ENCODE assay signal across 8 mouse cellular contexts in genomic region chr6:83866423-83866822, GRCm38 (mm10). TPM values are rescaled to one million over a fixed set of nuclear protein-coding genes. Genes with fewer than 3 reads are reported as not detected.
DNase-seq lines count a peak whose midpoint lies in the region; ATAC-seq and TF ChIP-seq lines count a peak whose summit lies in the region.

No protein-coding gene starts in this region.

- H3K27me3 ChIP-seq in erythroblast, embryonic 14.5 days (ENCODE audit: control insufficient read depth): peaks cover 5% of the 10 kb centered on the region; the same call in 1 of the 2 replicates
- H3K27me3 ChIP-seq in hindbrain, postnatal 0 days (ENCODE audit: insufficient read depth, low read length): no peaks in the 10 kb centered on the region
- H3K27me3 ChIP-seq in midbrain, embryonic 16.5 days (ENCODE audit: control insufficient read depth, insufficient read depth, low read depth, low read length): no peaks in the 10 kb centered on the region

- DNase-seq in layer of hippocampus, adult 2 months (ENCODE audit: low spot score in 2 of 2): no peak
- no peak for DNase-seq in layer of hippocampus, adult 8-10 months (ENCODE audit: low spot score in 2 of 2)
- DNase-seq in hindbrain, postnatal 0 days (ENCODE audit: low spot score): no peak
- no peak for DNase-seq in left cerebral cortex, adult 18-20 months (ENCODE audit: low spot score in 2 of 2)
- no peak for DNase-seq in T-cell, adult 2 months (ENCODE audit: low spot score)
- no peak for DNase-seq in spleen, adult 18-20 months

- H3K9ac ChIP-seq in hindbrain, postnatal 0 days (replicated peaks; ENCODE audit: low read length): no peak overlapping the region
- H3K9ac ChIP-seq in midbrain, embryonic 16.5 days (ENCODE audit: low read depth, low read length): no peak overlapping the region

- TF ChIP-seq CTCF in layer of hippocampus, adult 2 months (conservative IDR thresholded peaks at IDR 0.05): no peak
- TF ChIP-seq CTCF in hindbrain, postnatal 0 days (IDR thresholded peaks at IDR 0.05; ENCODE audit: low read depth): no peak

- no peaks in the 10 kb centered on the region for H3K9me3 ChIP-seq in erythroblast, embryonic 14.5 days (ENCODE audit: control insufficient read depth, low read length)
- H3K9me3 ChIP-seq in hindbrain, postnatal 0 days (ENCODE audit: low read length): no peaks in the 10 kb centered on the region
- H3K9me3 ChIP-seq in midbrain, embryonic 16.5 days (replicated peaks; ENCODE audit: control insufficient read depth, low read length, poor library complexity, severe bottlenecking): no peaks in the 10 kb centered on the region

- WGBS in hindbrain, postnatal 0 days: 39% methylated on average over 4 of the region's 4 CpGs
- WGBS in midbrain, embryonic 16.5 days: 37% methylated on average over 4 of the region's 4 CpGs

- no peak overlapping the region for H3K27ac ChIP-seq in layer of hippocampus, adult 2 months
- H3K27ac ChIP-seq in hindbrain, postnatal 0 days: no peak overlapping the region
- H3K27ac ChIP-seq in midbrain, embryonic 16.5 days (ENCODE audit: low read length): no peak overlapping the region

- peaks cover 21% of the 10 kb centered on the region for H3K4me1 ChIP-seq in erythroblast, embryonic 14.5 days (ENCODE audit: control insufficient read depth)
- H3K4me1 ChIP-seq in hindbrain, postnatal 0 days (ENCODE audit: insufficient read depth, low read length): peaks cover 4% of the 10 kb centered on the region; the same call in 1 of the 2 replicates
- peaks cover 6% of the 10 kb centered on the region; the same call in 1 of the 2 replicates for H3K4me1 ChIP-seq in midbrain, embryonic 16.5 days (ENCODE audit: control insufficient read depth, insufficient read depth, low read length)

- peak overlapping the region; percentile 99 for H3K4me2 ChIP-seq in hindbrain, postnatal 0 days (ENCODE audit: low read depth, low read length)
- H3K4me2 ChIP-seq in midbrain, embryonic 16.5 days (ENCODE audit: low read length): peak overlapping the region; percentile 98

- no peak for ATAC-seq in hindbrain, postnatal 0 days
- ATAC-seq in midbrain, embryonic 16.5 days: no peak; the same call in none of the 2 replicates

- peak overlapping the region; percentile 81 for H3K4me3 ChIP-seq in layer of hippocampus, adult 2 months
- peak overlapping the region; percentile 72 for H3K4me3 ChIP-seq in erythroblast, embryonic 14.5 days (replicated peaks)
- peak overlapping the region; percentile 71 for H3K4me3 ChIP-seq in hindbrain, postnatal 0 days (ENCODE audit: low read length)
- H3K4me3 ChIP-seq in midbrain, embryonic 16.5 days (ENCODE audit: low read depth, low read length): peak overlapping the region; percentile 82; the same call in 1 of the 2 replicates

- no peaks in the 10 kb centered on the region for H3K36me3 ChIP-seq in erythroblast, embryonic 14.5 days (ENCODE audit: control insufficient read depth)
- H3K36me3 ChIP-seq in hindbrain, postnatal 0 days (ENCODE audit: insufficient read depth, low read length): no peaks in the 10 kb centered on the region
- no peaks in the 10 kb centered on the region for H3K36me3 ChIP-seq in midbrain, embryonic 16.5 days (ENCODE audit: control insufficient read depth, insufficient read depth, low read length)

RNA-seq across cellular contexts. Expression of gene Zfp638, which starts 0.5 kb away (rescaled TPM):
- 100 to 1,000 TPM; 127 to 136 TPM for total RNA-seq in layer of hippocampus, adult 2 months (2021)
- total RNA-seq in layer of hippocampus, adult 8-10 months (2022): 100 to 1,000 TPM; 115 to 150 (median 133) TPM
- polyA plus RNA-seq in erythroblast, embryonic 14.5 days (2012): 0.13 and 0.57 TPM in 2 replicates
- total RNA-seq in hindbrain, postnatal 0 days (2014; rRNA removed): 78.9 and 91.2 TPM in 2 replicates
- 55.2 and 57.8 TPM in 2 replicates for polyA plus RNA-seq in hindbrain, postnatal 0 days (2015; fragmentation: Nextera tagmentation; extraction: Ambion mirVana)
- 68.2 and 78.7 TPM in 2 replicates for polyA plus RNA-seq in midbrain, embryonic 16.5 days (2015; fragmentation: Nextera tagmentation; extraction: Ambion mirVana)
- 100 to 1,000 TPM; 133 to 137 TPM for total RNA-seq in left cerebral cortex, adult 18-20 months (2021)

RNA-seq across cellular contexts. Expression of gene Paip2b, which starts 34.9 kb away (rescaled TPM):
- total RNA-seq in layer of hippocampus, adult 2 months (2021): 10 to 100 TPM; 48.6 to 48.9 TPM
- 10 to 100 TPM; 43.0 to 66.4 (median 57.0) TPM for total RNA-seq in layer of hippocampus, adult 8-10 months (2022)
- polyA plus RNA-seq in erythroblast, embryonic 14.5 days (2012): 0.13 and 0.42 TPM in 2 replicates
- total RNA-seq in hindbrain, postnatal 0 days (2014; rRNA removed): 45.3 and 46.9 TPM in 2 replicates
- 27.9 and 30.8 TPM in 2 replicates for polyA plus RNA-seq in hindbrain, postnatal 0 days (2015; fragmentation: Nextera tagmentation; extraction: Ambion mirVana)
- 29.7 and 30.6 TPM in 2 replicates for polyA plus RNA-seq in midbrain, embryonic 16.5 days (2015; fragmentation: Nextera tagmentation; extraction: Ambion mirVana)
- 10 to 100 TPM; 61.6 to 72.3 TPM for total RNA-seq in left cerebral cortex, adult 18-20 months (2021)
